Mouse (Mus musculus): ENCODE data around the gene H6pd.

The H6pd gene

DNA sequence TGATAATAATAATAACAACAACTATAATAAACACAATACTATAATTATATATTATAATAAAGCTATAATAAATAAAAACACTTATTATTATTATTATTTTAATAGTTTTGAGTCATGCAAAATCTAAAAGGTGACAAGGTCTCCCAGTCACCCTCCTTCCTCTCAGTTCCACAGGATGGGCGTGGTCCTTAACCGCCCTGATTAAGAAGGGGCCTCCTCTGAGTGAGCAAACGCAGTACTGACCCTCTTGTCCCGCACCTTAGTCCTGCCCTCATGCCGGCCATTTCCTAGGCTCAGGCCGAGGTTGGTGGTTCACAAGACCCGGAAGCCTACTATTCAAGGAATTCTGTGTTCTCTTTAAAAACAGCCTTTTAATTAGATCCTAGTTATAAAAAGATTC is 14.7 kb upstream of the H6pd start:
- DNase-seq (ENCODE audit: low read depth in 1 of 2, low spot score in 2 of 2) = no peak

DNA sequence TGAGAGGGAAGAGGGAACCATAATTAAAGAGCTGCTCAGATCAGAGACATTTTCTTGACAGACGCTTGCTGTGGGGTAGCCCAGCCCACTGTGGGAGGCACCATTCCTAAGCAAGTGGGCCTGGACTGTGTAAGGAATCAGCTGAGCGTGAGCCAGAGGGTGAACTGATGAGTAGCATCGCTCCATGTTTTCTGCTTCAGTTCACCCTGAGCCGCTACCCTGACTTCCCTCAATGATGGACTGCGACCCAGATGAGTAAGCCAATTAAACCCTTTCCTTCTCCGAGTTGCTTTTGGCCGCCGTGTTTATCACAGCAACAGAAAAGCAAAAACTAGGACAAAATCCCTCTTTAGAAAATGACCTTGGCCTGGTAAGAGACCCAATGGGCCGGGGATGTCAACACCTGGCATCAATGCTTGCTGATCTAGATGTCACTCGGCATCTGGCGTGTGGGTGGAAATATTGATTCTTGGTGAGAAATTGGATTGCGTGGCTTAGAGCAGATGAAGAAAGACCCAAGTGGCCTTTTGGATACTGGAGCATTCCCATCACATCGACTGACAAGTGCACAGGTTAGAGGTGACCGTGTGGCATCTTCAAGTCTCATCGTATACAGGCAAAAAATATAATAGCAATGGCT is 11.0 kb upstream of the H6pd start:
- no peak for DNase-seq (ENCODE audit: low read depth in 1 of 2, low spot score in 2 of 2)

GRCm38 (mm10) chr4:150015436-150015835 is 6.6 kb upstream of the H6pd start:
- no peak for DNase-seq (ENCODE audit: low read depth in 1 of 2, low spot score in 2 of 2)

GRCm38 (mm10) chr4:150014378-150015091 is 5.7 kb upstream of the H6pd start:
- DNase-seq (ENCODE audit: low read depth in 1 of 2, low spot score in 2 of 2) = no peak

- peak in 1 of 2 experiments; percentile 51 for DNase-seq (ENCODE audit: low read depth in 1 of 2, low spot score in 2 of 2)
Measured at GRCm38 (mm10) chr4:150013805-150014204, 5.0 kb upstream of the H6pd start.

DNA sequence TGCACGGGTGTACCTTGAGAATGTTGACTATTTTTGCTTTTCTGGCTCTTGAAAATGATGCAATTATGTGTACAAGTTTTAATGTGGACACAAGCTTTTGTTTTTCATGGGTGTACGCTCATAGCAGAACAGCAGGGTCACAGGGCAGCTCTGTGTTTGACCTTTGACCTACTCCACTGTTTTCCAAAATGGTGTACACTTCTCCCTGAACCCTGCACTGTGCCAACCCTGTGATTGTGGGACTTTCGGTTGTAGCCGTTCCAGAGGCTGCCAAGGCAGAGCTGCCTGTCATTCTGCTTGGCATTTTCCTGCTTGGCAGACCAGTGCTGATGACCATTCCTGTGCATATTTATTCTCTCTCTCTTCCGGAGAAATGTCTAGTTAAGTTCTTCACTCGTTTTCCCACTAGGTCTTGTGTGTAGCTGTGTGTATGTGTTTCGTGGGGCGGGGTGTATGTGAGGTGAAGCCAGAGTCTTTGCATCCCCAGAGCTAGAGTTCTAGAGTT is 4.4 kb upstream of the H6pd start:
- no peak for DNase-seq (ENCODE audit: low read depth in 1 of 2, low spot score in 2 of 2)

- DNase-seq (ENCODE audit: low read depth in 1 of 2, low spot score in 2 of 2) = no peak
Measured at GRCm38 (mm10) chr4:150012322-150012723, 3.5 kb upstream of the H6pd start.

DNA sequence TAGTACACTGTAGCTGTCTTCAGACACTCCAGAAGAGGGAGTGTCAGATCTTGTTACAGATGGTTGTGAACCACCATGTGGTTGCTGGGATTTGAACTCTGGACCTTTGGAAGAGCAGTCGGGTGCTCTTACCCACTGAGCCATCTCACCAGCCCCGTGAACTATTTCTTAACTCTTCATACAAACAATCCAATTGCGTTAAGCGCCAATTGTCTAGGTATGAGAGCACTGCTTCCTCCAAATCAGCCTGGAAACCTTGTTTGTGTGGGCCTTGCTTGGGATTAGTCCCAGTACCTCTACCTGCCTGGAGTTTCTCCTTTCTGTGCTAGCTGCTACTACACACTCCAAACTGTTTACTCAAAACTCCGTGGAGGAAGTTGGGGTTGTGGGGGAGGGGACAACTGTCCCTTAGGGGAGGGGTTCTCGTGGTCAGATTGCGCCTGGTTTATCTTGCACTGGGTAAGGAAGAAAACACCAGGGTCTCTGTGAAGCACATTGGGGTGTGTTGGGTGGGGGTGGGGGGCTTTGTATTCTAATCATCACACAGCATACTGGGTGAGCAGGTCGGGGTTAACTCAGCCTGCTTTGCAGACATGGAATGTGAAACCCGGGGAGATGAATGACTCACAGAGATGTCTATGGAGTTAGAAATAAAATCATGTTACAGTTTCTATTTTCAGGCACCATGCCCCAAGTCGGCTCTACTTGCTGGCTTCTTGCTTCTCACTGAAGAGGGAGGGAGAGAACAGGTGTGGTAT is 2.9 kb upstream of the H6pd start:
- DNase-seq (ENCODE audit: low read depth in 1 of 2, low spot score in 2 of 2) = no peak

GRCm38 (mm10) chr4:150010054-150010730 is 1.4 kb upstream of the H6pd start:
- DNase-seq (ENCODE audit: low read depth in 1 of 2, low spot score in 2 of 2) = no peak

DNA sequence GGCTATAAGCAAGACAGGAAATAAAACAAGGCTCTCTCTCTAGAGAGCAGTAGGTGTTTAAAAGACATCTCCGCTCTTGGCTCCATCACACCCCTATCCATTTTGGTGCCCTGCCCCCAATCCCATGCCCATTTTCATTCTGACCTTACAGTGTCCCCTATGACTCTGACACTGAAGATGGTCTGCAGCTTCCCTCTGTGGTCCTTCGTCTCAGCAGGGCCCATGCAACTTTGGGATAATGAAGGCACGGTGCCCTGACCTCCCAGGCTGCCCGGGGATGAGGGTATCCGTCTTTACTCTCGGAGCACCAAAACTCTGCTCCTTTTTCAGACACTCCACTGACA is 736 bp upstream of the H6pd start:
- DNase-seq (ENCODE audit: low read depth in 1 of 2, low spot score in 2 of 2) = no peak

DNA sequence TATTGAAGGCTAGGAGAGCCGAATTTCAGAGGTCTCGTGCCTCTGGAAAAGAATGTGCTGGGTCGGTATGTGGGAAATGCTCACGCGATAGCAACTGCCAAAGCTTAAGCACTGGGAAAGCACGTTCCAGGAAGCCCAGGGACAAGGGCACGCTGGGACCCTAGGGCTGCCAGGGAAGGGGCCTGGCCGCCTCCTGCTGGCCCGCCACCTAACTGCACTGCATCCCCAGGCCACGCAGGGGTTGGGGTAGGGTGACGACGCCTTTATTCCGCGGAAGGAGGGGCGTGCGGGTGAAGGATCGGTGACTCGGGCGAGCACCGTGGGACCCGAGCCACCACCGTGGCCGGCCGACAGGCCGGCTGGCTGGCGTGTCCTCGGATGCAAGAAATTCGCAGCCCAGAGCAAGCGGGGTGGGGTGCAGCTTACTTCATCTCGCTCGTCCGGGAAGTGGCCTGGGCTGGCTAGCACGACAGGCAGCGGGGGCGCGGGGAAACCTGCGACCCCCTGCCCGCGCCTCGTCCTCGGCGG is 434 bp downstream of the H6pd start:
- peak; percentile 45 to 63 for DNase-seq (ENCODE audit: low read depth in 1 of 2, low spot score in 2 of 2)

DNA sequence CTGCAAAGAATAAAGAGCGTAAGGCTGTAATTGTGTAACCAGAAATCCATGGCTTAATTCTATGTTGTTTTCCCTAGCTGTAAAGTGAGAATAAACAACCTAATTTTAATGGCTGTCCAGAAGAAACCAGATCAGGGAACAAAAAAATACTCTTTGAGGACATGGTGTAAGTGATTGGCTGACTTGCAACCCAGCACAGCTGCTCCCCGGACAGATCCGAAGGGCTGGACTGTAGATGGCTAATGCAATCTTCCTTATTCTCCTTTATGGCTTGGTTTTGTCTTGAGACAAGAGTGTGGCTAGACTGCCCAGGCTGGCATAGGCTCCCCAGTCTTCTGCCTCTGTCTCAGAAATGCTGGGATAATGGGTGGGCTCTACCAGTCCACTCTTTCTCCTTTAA is 1.4 kb downstream of the H6pd start:
- DNase-seq (ENCODE audit: low read depth in 1 of 2, low spot score in 2 of 2) = no peak

DNA sequence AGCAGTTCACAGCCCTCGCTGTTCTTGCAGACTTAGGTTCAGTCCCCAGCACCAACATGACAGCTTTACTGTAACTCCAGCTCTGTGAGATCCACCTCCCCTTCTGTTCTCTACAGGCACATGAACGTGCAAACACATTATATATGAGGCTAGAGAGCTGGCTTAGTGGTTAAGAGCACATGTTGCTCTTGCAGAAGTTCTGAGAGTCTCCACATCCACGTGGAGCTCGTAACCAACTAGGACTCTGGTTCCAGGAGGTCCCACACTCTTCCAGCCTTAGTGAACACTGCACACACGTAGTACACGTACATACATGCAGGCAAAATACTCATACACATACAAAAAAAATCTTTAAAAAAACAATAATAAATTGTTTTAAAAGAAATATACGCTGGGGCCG is 1.8 kb downstream of the H6pd start:
- DNase-seq (ENCODE audit: low read depth in 1 of 2, low spot score in 2 of 2) = no peak

DNA sequence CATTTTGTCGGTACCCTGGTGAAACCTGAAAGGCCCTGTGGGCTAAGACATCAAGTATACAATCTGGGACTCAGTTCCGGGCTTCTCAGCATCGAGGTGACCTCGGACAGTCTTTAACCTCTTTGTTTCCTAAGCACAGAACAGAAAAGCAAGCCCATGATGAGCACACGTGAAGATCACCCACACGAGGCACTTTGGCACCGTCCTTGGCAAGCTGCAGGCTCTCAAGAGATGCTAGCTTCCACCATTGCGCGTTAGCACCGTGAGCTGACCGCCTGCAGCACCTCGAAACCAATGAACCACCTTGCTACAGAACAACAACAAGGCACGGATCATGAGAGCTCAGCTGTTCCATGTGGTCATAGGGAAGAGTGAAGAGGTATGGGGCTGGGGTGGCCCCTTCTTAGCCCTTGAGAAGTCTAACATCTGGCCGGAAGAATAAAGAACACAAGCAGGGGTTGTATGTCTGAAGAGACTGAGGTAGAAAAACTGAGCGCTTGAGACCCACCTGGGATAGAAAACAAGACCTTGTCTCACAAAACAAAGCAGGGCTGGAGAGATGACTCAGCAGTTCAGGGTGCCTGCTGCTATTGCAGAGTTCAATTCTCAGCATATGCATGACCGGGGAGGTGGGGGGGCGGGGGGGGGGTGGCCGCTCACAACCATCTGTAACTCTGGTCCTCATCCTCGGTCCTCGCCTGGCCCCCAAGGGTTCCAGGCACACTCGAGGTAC is 2.5 kb downstream of the H6pd start:
- no peak for DNase-seq (ENCODE audit: low read depth in 1 of 2, low spot score in 2 of 2)

- no peak for DNase-seq (ENCODE audit: low read depth in 1 of 2, low spot score in 2 of 2)
Measured at GRCm38 (mm10) chr4:150005231-150005630, 3.6 kb downstream of the H6pd start.

DNA sequence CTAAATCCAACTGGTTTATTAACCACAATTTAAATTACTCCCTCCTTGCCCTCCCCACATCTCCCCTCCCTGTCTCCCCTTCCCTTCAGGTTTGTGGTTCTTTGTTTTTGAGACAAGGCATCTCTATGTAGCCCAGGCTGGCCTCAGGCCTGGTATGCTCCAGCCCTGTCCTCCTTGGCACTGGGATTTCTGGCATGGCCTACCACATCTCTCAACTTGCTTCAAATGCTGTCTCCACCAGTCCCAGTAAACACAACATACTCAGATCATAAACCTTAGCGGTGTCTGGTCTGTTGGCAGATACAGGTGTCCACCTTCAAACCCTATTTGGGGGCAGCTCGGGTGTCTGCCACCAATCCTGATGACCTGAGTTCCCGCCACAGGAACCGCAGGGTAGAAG is 5.2 kb downstream of the H6pd start:
- no peak for DNase-seq (ENCODE audit: low read depth in 1 of 2, low spot score in 2 of 2)

- no peak for DNase-seq (ENCODE audit: low read depth in 1 of 2, low spot score in 2 of 2)
Measured at GRCm38 (mm10) chr4:150003021-150003580, 5.7 kb downstream of the H6pd start.

GRCm38 (mm10) chr4:150002021-150002528 is 6.7 kb downstream of the H6pd start:
- DNase-seq (ENCODE audit: low read depth in 1 of 2, low spot score in 2 of 2) = no peak

DNA sequence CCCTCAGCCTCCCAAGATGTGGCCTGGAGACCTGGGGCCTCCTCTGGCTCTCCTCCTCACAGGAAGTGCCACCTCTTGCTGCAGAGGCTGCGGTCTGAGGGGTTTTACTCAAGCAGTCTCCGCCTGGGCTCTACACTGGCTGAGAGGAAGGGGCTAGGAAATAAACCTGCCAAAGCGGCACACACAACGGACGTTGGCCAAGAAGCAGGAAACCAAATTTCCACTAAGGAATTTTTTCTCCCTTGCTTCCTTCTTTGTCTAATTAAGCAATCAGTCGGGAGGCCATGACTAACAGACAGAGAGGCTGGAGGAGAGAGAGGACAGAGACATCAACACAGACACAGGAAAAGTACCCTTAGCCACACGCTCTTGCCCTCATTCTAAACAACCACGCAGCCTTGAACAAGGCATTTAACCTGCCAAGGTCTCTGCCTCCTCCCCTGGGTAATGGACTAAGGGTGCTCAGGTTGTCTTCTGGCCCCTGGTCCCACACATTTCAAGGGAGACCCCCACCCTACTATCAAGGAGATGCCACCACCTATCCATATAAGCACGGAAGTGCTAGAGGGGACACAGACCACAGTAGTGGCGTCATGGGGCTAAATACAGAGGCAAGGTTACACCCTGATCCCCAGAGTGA is 7.5 kb downstream of the H6pd start:
- no peak for DNase-seq (ENCODE audit: low read depth in 1 of 2, low spot score in 2 of 2)

All from monocyte, adult 2 months (primary cell).